Mouse (Mus musculus): ENCODE data around the gene Fstl4.
A peak's percentile ranks its signal among the peaks of the same experiment; 100 is the strongest.
"Not testable (repeated sequence)": the region's sequence is repeated elsewhere in the genome, so short reads cannot be mapped to it uniquely, and the experiment has no call there.

Gene Fstl4

DNA sequence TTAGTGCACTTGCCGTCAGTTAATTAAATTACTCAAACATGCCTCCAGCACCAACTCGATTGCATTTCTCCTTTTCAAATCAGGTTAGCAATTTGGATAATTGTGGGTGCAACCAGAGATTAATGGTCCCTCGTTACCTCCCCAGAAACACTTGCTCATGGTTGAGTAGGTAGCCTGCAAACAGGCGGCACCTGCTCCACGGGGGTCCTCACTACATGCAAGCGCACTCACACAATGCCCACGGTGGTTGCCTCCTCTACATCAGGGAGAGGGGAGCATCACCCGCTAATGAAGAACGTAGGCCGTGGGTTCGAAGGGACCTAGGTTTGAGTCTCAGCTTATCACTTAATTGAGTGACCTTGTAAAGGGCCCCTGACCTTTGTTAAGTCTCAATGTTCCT is 371.9 kb downstream of the Fstl4 start:
- DNase-seq (ENCODE audit: low read depth, low spot score) = no peak

DNA sequence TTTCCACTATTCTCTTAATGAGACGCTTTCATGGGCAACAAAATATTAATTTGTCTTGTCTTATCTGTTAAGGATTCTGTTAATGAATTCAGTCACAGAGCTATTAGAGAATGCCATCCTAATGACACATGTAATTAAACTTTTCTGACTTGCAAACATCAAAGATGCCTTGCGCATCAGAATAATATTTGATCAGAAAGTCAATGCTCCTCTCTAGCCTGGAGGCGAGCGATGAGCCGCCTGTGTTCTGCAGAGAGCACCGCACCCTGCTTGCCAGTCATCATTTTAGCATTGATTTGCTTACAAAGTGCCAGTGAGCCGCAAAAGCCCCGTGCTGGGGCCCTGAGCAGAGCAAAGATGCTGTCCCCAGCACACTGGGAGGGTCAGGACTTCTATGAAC is 372.9 kb downstream of the Fstl4 start:
- DNase-seq (ENCODE audit: low read depth, low spot score) = no peak

DNA sequence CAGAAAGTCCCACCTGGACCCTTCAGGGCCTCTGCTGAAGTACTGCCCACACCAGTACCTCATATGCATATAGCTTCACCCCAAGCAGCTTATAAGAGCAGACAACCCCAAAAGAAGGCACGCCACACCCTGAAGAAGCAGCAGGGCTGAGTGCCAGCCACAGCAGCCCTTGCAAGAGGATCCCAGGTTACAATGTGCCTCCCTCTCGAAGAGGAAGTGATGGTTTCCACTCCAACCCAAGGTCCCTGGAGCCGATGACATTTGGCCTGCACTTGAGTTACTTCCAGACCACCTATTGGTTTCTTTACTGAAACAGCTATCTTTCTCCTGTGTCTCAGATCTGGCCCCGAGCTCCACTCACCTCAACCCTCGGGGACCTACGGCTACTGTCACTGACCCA is 373.8 kb downstream of the Fstl4 start:
- DNase-seq (ENCODE audit: low read depth, low spot score) = no peak

DNA sequence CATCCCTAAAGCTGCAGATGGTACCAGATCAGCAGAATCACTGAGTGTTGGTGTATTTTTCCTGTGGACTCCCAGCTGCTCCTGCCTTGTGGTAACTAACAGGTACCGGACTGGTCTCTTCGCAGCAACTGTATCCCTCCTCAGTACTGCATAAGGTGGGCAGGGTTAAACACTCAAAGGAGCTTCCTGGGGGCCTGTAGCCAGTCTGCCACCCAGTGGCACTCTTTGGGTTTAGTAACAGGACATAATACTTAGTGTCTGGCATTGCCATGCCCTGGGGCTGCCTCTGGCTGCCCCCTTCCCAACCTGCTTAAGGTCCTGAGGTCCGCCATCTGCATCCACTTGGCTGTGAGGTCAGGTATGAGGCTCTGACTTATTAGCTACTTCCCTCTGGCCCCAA is 375.2 kb downstream of the Fstl4 start:
- DNase-seq (ENCODE audit: low read depth, low spot score) = no peak

DNA sequence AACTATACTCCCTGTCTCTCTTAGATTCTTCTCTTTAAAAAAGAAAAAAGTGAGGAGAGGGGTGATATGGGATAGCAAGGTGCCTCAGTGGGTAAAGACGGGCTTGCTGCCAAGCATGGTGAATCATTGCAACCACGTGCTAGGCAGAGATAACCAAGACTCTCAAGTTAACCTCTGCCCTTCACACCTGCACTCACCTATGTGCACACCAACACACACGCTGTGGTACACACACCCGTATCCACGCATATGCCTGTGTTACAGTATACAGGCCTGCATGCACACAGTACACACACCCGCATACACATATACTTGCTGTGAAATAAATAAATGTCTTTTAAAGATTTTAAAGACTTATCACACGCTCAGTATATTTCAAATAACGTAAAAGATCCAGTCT is 375.8 kb downstream of the Fstl4 start:
- no peak for DNase-seq (ENCODE audit: low read depth, low spot score)

DNA sequence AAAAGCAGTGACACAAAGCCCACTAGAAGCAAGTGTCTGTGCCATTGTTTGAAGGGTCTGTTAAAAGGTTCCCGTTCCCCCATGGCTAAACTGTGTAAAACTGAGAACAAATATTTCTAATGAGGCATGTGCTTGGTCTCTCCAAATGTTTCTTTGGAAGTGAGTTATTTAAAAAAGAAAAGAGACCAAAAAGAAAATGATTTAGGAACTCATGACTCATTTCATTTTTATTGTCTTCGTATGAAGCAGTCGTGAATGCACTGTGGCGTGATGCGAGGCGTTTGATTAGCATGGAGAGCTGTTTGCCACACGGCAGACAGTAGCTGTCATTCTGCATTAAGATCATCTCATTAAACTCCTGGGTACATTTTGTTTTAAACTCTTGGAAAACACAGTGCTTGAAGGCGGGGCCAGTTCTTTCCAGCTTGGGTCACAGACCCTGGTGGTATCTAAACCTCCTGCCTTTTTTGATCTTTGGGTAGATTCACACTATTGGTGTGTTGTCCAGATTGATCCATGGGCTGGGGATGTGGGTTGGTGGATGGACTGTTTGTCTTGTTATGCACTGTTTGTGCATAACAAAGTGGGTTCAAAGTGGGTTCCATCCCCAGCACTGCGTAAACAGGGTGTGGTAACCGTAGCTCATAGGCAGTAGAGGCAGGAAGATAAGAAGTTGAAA is 376.4 kb downstream of the Fstl4 start:
- DNase-seq (ENCODE audit: low read depth, low spot score) = no peak

DNA sequence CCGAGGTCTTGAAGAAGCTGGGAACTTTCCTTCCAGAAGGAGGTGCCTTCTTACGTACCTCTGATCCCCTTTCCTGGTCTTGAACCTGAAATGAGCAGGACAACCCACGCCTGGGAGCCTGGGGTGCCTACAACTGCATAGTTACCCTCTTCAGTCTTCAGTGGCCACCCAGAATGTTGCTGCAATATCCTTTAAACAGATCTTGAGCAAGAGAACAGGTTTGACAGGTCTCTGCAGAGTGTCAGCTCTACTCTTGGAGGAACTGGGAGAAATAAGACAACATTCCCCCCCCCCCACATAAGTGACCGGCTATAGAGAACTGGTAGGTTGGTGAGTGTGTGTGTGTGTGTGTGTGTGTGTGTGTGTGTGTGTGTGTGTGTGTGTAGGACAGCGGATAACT is 379.1 kb downstream of the Fstl4 start:
- DNase-seq (ENCODE audit: low read depth, low spot score) = no peak

DNA sequence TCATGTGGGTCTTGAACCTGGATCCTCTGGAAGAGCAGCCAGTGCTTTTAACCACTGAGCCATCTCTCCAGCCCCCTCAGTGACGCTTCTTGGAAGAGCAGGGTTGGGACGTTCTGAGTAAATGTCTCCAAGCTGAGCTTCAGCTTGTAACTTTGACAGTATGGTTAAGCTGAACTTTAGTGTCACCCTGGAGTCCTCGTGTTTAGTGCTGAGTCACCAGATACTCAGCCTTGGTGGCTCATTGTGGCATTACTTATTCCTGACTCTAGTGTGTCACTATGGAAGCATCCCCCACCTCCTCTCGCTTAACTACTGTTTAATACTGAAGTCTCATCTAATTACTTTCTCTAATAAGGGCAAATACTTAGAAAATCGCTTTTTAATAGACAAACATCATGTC is 380.1 kb downstream of the Fstl4 start:
- no peak for DNase-seq (ENCODE audit: low read depth, low spot score)

DNA sequence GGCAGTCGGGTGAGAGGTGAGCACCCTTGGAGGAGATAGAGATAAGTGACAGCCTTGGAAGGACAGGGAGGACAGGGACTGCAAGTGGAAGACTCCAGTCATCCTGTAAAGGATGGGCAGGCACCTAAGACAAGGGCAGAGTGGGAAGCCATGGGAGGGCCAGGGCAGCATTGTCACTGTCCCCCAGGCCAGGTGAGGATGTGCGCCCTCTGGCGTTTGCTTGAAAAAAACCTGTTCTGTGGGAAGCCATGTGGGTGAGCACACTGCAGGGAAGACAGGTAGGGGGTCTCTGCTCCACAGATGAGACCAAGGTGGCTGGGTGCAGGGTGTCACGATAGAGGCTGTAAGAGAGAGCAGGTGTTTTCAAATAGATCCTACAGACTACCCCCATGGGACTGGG is 381.9 kb downstream of the Fstl4 start:
- DNase-seq (ENCODE audit: low read depth, low spot score) = no peak

DNA sequence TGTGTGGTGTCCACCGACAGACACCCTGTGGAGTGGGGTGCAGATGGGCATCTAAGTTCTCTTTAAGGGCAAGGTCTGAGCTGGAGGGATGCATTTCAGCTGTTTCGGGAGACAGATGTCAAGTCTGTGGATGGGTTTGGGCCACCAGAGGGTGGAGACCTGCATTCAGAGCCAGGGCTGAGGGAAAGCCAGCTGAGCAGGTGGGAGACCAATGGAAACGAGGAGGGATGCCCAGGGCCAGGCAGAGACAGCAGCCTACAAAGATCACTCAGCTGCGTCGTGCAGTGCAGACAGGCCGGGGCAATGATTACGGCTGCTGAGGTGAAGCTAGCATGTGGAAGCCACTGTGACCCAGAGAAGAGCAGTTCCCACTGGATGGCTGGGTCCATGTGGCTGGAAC is 392.0 kb downstream of the Fstl4 start:
- no peak for DNase-seq (ENCODE audit: low read depth, low spot score)

DNA sequence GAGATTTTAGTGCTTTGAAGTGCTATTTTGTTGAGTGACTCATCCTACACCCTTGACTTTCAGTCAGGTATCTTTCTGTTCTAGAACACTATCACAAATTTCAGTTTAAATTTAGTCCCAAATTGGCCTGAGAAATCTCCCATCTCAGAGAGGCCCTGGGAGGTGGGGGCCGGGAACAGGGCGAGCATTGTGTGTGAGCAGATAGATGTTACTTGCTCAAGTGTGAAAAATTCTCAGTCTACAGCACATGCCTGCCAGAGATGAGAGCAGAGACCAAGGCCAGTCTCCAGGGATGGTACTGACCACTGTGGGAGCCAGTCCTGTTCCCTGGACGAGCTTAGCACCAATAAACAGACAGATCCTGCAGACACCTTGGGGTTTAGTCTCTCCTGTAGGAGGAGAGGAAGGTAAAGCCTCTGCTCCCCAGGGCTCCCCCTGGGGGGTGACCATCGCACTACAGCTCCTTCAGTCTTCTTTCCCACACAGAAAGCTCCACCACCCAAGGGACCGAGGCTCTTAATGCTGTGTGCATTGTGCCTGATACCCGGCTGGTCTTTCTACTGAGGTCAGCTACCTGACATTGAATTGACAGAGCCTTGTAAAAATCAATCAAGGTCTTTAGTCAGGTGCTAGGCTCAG is 393.3 kb downstream of the Fstl4 start:
- DNase-seq (ENCODE audit: low read depth, low spot score) = no peak

DNA sequence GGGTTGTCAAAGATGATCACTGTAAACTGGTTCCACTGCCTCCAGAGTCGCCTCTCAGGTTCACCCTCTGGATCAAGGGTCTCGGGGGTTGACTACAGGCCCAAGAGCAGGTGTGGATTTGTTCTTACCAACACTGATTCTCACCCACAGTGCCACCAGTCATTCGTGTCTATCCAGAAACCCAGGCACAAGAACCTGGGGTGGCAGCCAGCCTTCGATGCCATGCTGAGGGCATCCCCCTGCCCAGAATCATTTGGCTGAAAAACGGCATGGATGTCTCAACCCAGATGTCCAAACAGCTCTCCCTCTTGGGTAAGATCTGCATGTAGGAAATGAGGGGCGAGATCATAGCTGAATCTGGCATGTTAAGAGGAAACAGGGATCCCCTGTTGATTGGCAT is 398.0 kb downstream of the Fstl4 start:
- DNase-seq (ENCODE audit: low read depth, low spot score) = no peak

DNA sequence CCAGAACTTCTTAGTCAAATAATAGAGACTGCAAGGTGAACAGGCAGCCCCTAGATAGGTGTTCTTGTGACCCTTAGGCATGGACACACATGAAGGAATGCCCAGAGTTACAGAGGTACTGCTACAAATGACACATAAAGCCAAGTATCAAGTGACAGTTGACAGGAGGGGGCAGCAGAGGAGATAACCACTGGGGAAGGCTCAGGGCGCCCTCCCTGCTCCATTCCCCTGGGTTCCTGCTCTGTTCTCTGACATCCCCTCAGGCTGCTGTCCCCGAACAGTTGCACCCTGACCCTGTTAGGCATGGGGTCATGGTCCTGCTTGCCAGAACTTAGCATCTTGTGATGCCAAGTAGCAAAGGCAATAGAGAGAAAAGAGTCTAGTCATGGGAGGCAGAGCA is 402.0 kb downstream of the Fstl4 start:
- DNase-seq (ENCODE audit: low read depth, low spot score) = no peak

DNA sequence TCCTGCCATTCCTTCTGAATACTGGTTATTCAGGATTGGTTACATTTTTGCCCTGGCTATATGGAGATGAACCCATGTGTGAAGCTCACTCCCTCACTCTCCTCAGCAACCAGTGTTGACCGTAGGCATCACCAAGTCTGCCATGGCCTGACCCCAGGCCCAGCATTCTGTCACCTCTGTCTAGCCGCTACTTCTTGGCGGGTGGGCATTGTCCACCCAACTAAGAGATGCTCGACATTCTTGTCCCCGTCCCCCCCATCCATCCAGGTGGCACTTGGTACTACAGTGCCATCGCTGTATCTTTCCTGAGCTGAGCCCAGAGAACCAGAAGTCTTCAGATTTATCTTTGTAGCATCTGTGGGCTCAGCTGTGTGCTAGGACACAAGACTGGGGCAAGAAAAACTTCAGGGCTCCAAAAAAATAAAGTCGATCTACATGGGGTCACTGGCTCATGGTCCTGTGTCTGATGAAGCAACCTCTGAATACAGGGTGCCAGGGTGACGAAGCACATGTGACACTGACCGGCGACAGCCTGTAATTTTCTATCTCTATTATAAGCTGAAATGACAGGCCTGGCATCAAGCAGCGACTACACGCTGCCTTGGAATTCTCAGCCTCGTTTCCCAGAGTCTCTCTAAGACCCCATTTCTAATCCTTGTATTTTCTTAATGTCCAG is 417.9 kb downstream of the Fstl4 start:
- DNase-seq (ENCODE audit: low read depth, low spot score) = no peak

DNA sequence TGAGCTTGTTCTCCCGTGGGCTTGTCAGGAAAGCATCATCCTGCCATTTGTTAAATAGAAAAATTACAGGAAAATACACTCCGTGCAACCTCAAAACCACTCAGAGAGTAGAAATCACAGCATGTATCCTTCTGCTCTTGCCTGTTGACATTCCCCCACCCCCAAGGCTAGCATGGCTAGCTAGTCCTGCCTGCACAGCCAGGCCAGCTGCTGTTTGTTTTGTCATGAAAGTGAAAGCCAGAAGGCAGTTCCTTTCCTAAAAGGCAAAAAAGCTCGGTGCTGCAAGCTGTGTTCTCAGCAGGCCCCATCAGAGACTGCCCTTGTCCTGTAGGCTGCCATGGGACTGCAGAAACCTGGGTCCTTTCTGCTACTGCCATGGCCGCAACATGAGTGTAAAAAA is 418.4 kb downstream of the Fstl4 start:
- DNase-seq (ENCODE audit: low read depth, low spot score) = peak; percentile 14

DNA sequence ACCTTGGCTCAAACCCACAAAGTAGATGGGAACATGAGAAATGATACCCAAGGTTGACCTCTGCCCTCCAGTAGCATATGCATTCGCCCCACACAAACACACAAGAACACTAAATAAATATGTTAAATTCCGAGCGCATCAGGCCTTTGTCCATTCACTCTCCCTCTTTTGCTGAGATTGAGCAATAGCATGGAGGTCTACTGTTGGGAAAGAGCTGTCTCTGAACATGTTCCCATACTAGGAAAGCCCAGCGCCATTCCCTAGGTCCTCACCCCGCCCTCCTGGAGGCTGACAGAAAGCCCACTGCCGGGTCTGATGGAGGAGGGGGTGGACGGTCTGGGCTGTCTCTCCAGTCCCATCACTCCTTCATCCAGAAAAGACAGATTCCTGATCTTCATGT is 419.6 kb downstream of the Fstl4 start:
- no peak for DNase-seq (ENCODE audit: low read depth, low spot score)

DNA sequence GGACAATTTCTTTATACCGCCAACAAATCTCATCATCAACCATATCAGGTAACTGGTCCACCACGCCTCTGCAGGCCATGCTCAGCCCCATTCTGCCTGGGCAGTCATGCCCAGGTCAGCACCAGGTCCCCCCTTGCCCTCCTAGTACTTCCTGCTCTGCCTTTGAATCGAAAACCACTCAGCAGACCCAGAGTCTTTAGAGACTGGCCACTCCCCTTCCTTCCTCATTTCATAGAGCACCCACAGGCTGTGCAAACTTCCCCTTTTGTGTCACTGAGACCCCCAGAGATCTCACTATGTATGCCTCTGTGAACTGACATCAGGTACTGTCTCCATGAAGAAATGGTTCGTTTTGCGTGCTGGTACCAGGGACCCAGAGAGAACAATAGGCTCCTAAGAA is 420.3 kb downstream of the Fstl4 start:
- peak; percentile 12 for DNase-seq (ENCODE audit: low read depth, low spot score)

DNA sequence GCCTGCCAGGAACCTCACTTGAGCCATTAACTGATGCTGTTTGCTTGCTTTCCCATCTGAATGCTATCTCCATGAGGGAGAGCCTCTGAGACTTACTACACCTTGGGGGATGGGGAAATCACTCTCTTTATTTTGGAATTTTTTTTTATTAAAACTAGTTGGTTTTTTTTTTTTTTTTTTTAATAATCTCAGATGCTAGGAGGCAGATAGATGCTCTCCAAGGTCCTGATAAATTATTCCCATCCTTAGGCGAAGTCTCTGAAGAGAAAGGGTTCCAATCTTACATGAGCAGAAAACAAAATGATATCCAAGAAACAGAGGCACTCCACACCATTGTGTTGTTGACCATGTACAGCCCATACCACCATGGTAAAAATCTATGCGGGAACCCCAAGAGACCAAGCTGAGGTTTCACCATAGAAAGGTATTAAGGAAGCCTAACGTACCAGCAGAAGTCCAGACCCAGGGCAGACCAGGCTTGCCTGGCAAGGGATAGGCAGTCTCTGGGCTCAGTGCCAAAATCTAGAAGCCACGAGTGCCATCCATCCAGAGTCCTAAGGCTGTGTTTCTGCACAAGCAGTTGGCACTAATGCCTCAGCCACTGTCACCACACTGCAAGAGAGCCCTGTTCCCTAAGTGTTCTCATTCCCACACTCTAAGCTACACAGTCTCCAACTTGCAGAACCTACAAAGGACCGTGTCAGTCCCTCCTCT is 423.1 kb downstream of the Fstl4 start:
- DNase-seq (ENCODE audit: low read depth, low spot score) = no peak

DNA sequence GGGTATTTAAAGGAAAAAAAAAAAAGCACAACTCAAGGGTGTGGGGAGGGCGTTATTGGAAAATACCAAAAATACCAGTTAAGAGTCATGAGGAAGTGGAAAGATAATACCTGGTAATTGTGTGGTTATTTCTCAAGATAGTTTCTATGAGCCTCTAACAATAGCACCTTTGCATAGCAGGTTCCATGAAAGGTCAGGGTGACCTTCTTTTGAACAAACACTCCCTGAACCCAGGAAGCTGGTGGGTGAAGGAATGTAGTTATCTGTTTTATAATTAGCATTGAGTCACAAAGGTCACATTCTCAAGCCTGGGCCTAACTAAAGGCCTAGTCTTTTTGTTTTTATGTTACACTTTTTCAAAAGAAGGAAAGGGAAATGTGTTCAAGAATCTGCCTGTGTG is 432.1 kb downstream of the Fstl4 start:
- not testable (repeated sequence) for DNase-seq (ENCODE audit: low read depth, low spot score)

DNA sequence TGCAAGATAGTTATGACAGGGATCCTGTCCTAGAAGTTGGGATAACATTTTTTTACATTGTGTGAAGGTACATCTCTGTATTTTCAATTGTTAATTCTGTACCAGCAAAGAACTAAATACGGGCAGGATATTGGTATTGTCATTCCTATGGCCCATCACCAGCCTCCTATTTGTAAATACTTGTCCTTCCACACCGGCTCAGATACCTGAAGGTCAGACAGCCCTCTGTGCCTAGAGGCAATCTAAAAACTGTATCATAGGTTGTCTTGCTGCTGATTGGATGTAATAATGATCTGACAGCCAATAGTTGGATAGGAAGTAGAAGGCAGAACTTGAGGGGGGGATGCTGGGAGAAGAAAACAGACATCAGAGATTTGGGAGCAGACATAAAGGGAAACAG is 432.7 kb downstream of the Fstl4 start:
- DNase-seq (ENCODE audit: low read depth, low spot score) = no peak

DNA sequence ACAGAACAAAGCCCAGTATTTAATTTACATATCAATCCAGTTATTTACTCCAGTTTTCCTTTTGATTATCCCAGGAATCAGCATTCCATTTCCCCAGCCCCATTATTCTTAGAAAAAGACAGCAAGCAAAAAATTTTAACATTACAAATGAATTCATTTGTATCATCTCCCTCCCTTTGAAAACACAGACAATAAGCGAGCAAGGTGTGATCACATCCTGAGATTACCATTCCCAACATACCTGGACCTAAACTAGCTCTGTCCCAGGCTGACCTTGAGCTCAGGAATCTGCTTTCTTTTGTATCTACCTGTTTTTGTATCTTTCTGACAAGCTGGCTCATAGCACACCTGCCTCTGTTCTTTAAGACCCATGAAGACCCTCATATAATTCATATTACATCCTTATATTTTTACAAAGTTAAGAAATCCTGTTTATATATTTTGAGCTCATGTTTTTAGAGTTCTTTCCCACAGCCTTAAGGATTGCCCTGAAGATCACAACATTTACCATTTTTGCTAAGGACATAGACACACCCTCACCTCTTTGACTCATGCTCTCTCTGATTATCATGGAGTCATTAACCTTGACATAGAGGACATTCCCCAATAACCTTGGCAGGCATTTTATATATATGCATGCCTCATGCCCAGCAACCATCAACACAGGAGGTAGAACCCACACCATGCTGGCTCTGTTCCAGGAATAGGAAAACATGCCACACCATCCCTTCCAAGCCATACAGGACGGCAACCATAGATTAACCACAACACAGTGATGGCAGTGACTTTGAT is 438.2 kb downstream of the Fstl4 start:
- no peak for DNase-seq (ENCODE audit: low read depth, low spot score)

DNA sequence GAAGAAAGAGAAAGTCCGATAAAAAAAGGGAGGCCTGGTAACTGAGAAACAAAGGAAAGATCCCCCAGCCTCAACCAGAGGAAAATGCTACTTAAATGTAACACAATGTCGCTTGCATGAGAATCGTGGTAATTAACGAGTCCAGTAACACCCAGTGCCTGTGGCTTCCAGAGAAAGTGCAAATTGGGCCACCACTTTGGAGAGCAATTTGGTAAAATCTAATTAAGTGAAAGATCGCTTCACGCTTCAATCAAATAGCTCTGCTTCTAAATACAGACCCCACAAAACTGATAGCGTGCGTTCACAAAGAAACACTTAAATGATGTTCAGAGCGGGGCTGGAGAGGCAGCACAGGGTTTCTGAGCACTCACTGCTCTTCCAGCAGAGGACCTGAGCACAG is 446.4 kb downstream of the Fstl4 start:
- no peak for DNase-seq (ENCODE audit: low read depth, low spot score)
